8 mouse cellular contexts compared by ENCODE assay signal in the genomic region with DNA sequence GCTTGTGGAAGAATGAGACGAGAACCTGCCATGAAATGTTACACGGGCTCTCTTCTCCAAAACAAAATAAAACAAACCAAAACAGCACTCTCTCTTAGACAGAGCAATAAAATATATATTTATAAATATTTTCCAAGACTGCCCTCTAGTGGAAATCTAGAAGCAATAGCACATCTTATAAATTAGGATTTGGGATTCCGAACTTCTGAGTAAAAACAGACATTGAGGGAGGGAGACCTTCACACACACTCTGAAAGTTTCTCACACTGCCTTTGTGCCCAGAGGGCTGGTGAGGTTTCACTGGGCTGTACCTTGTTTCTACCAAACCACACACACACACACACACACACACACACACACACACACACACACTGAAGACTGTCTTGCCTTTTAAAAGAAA.
DNase-seq lines count a peak whose midpoint lies in the region; ATAC-seq and TF ChIP-seq lines count a peak whose summit lies in the region.

No protein-coding gene starts in this region.

- H3K9me3 ChIP-seq in lung, embryonic 16.5 days (ENCODE audit: control insufficient read depth, low read length): no peaks in the 10 kb centered on the region
- no peaks in the 10 kb centered on the region for H3K9me3 ChIP-seq in intestine, embryonic 14.5 days (ENCODE audit: control insufficient read depth, low read length)
- H3K9me3 ChIP-seq in neural tube, embryonic 15.5 days (replicated peaks): no peaks in the 10 kb centered on the region

- H3K4me3 ChIP-seq in lung, embryonic 16.5 days (ENCODE audit: low read length): no peak overlapping the region
- no peak overlapping the region for H3K4me3 ChIP-seq in embryonic fibroblast, embryonic 13.5 days (ENCODE audit: insufficient read depth, low read length)
- H3K4me3 ChIP-seq in intestine, embryonic 14.5 days (ENCODE audit: low read depth, low read length): no peak overlapping the region
- H3K4me3 ChIP-seq in neural tube, embryonic 15.5 days (replicated peaks): no peak overlapping the region

- H3K36me3 ChIP-seq in lung, embryonic 16.5 days (ENCODE audit: control insufficient read depth, insufficient read depth, low read length): no peaks in the 10 kb centered on the region
- no peaks in the 10 kb centered on the region for H3K36me3 ChIP-seq in intestine, embryonic 14.5 days (ENCODE audit: control insufficient read depth, insufficient read depth, low read length)
- H3K36me3 ChIP-seq in neural tube, embryonic 15.5 days: no peaks in the 10 kb centered on the region

- H3K27ac ChIP-seq in lung, embryonic 16.5 days (ENCODE audit: low read length): peak overlapping the region; percentile 94
- H3K27ac ChIP-seq in embryonic fibroblast, embryonic 13.5 days (ENCODE audit: insufficient read depth, low read length): peak overlapping the region; percentile 84
- peak overlapping the region; percentile 93 for H3K27ac ChIP-seq in intestine, embryonic 14.5 days (ENCODE audit: low read depth)
- peak overlapping the region; percentile 76 for H3K27ac ChIP-seq in neural tube, embryonic 15.5 days (replicated peaks)

- no peak overlapping the region for H3K4me2 ChIP-seq in lung, embryonic 16.5 days (ENCODE audit: low read depth, low read length)
- H3K4me2 ChIP-seq in intestine, embryonic 14.5 days (ENCODE audit: low read length): 0 out of 2 replicates have a peak overlapping the region, but pooled peaks have one; percentile 12
- no peak overlapping the region for H3K4me2 ChIP-seq in neural tube, embryonic 15.5 days

- 12% methylated on average over 3 of the region's 3 CpGs for WGBS in lung, embryonic 16.5 days
- WGBS in intestine, embryonic 14.5 days: 12% methylated on average over 3 of the region's 3 CpGs
- 30% methylated on average over 3 of the region's 3 CpGs for WGBS in neural tube, embryonic 15.5 days

- TF ChIP-seq CTCF in embryonic fibroblast, embryonic 13.5 days (IDR thresholded peaks at IDR 0.05; ENCODE audit: borderline replicate concordance, insufficient read depth, low read length): no peak

- no peak for TF ChIP-seq POLR2A in embryonic fibroblast, embryonic 13.5 days (IDR thresholded peaks at IDR 0.05; ENCODE audit: low read depth, low read length)

- DNase-seq in lung, postnatal 14 days: no peak
- DNase-seq in intestine, embryonic 14.5 days (ENCODE audit: low spot score): peak; percentile 59
- no peak for DNase-seq in left cerebral cortex, adult 11 months (ENCODE audit: low spot score)
- no peak for DNase-seq in adrenal gland, adult (ENCODE audit: inconsistent age in 2 of 2, low spot score in 1 of 2)

- no peaks in the 10 kb centered on the region for H3K27me3 ChIP-seq in lung, embryonic 16.5 days (ENCODE audit: control insufficient read depth, insufficient read depth, low read depth, low read length)
- no peaks in the 10 kb centered on the region for H3K27me3 ChIP-seq in intestine, embryonic 14.5 days (replicated peaks; ENCODE audit: control insufficient read depth, insufficient read depth, low read length)
- no peaks in the 10 kb centered on the region for H3K27me3 ChIP-seq in neural tube, embryonic 15.5 days (replicated peaks)

- peaks cover 26% of the 10 kb centered on the region for H3K4me1 ChIP-seq in lung, embryonic 16.5 days (replicated peaks; ENCODE audit: control insufficient read depth, insufficient read depth, low read length)
- H3K4me1 ChIP-seq in embryonic fibroblast, embryonic 13.5 days (ENCODE audit: control insufficient read depth, insufficient read depth, low read length): peaks cover 16% of the 10 kb centered on the region
- H3K4me1 ChIP-seq in intestine, embryonic 14.5 days (replicated peaks; ENCODE audit: control insufficient read depth, insufficient read depth, low read length): peaks cover 14% of the 10 kb centered on the region
- peaks cover 12% of the 10 kb centered on the region for H3K4me1 ChIP-seq in neural tube, embryonic 15.5 days

- ATAC-seq in lung, embryonic 16.5 days (ENCODE audit: low read depth): peak; percentile 48
- peak; percentile 29; the same call in 1 of the 2 replicates for ATAC-seq in intestine, embryonic 14.5 days (replicated peaks; ENCODE audit: low FRiP score, low TSS enrichment, low read depth)
- peak; percentile 64 for ATAC-seq in neural tube, embryonic 15.5 days (ENCODE audit: low FRiP score)
- ATAC-seq in cerebellum, adult (ENCODE audit: insufficient number of reproducible peaks, low FRiP score, low TSS enrichment): no peak

- 0 out of 2 replicates have a peak overlapping the region, but pooled peaks have one; percentile 47 for H3K9ac ChIP-seq in lung, embryonic 16.5 days (ENCODE audit: low read length)
- no peak overlapping the region for H3K9ac ChIP-seq in intestine, embryonic 14.5 days (ENCODE audit: low read length)
- H3K9ac ChIP-seq in neural tube, embryonic 15.5 days (replicated peaks): no peak overlapping the region
